Mouse (Mus musculus): ENCODE data around the gene Rbks. TPM values are rescaled to one million over a fixed set of nuclear protein-coding genes. Genes with fewer than 3 reads are reported as not detected.

The Rbks gene
- total and polyA plus RNA-seq, 3 experiments: 2.7 to 4.4 (median 4.3) TPM

GRCm38 (mm10) chr5:31614339-31615025 is 82.9 kb downstream of the Rbks start:
- H3K27me3 ChIP-seq (ENCODE audit: control insufficient read depth, insufficient read depth, low read length): no peaks in the 10 kb centered on the region
- peak overlapping the region; percentile 93 for H3K27ac ChIP-seq
- no peak for DNase-seq
- H3K36me3 ChIP-seq (ENCODE audit: control insufficient read depth, insufficient read depth, low read length): peaks cover 14% of the 10 kb centered on the region
- peak overlapping the region; percentile 75 for H3K9ac ChIP-seq (ENCODE audit: low read depth, low read length)
- H3K4me1 ChIP-seq (ENCODE audit: control insufficient read depth, insufficient read depth, low read length): peaks cover 4% of the 10 kb centered on the region
- H3K4me3 ChIP-seq: peak overlapping the region; percentile 78
- TF ChIP-seq CTCF (IDR thresholded peaks at IDR 0.05) (no peak), EP300 (IDR thresholded peaks at IDR 0.05; ENCODE audit: insufficient read depth, low read depth, low read length) (no peak), POLR2A (IDR thresholded peaks at IDR 0.05; ENCODE audit: insufficient read depth, low read depth, low read length) (no peak)
- 41% methylated on average over 6 of the region's 6 CpGs for WGBS
- H3K79me2 ChIP-seq (replicated peaks; ENCODE audit: control insufficient read depth, insufficient read depth, low read length): no peaks in the 10 kb centered on the region; the same call in 1 of the 2 replicates
- intact Hi-C loops (cut with DNase I): loop anchor here (1.0 to 5.0 kb wide), 4 partner anchors 44 to 523 kb away; partner anchors contain the start of genes Babam2, Fosl2 and Rbks

- peak; percentile 88 to 91 for DNase-seq
- WGBS: under 1% methylated on average over 37 of the region's 37 CpGs
- H3K79me2 ChIP-seq (replicated peaks; ENCODE audit: control insufficient read depth, insufficient read depth, low read length): no peaks in the 10 kb centered on the region; the same call in 1 of the 2 replicates
- peak overlapping the region; percentile 78 for H3K4me3 ChIP-seq
- no peaks in the 10 kb centered on the region for H3K27me3 ChIP-seq (ENCODE audit: control insufficient read depth, insufficient read depth, low read length)
- TF ChIP-seq POLR2A (IDR thresholded peaks at IDR 0.05; ENCODE audit: insufficient read depth, low read depth, low read length) (peak; percentile 87), EP300 (IDR thresholded peaks at IDR 0.05; ENCODE audit: insufficient read depth, low read depth, low read length) (peak; percentile 61), CTCF (IDR thresholded peaks at IDR 0.05) (peak; percentile 84)
- H3K4me1 ChIP-seq (ENCODE audit: control insufficient read depth, insufficient read depth, low read length): peaks cover 4% of the 10 kb centered on the region
- intact Hi-C loops (cut with DNase I): loop anchor here (1.0 to 5.0 kb wide), 4 partner anchors 43 to 523 kb away; partner anchors contain the start of genes Babam2, Fosl2 and Rbks
- peak overlapping the region; percentile 93 for H3K27ac ChIP-seq
- peak overlapping the region; percentile 75 for H3K9ac ChIP-seq (ENCODE audit: low read depth, low read length)
- peaks cover 14% of the 10 kb centered on the region for H3K36me3 ChIP-seq (ENCODE audit: control insufficient read depth, insufficient read depth, low read length)
These were observed 83.6 kb downstream of the Rbks start for GRCm38 (mm10) chr5:31613852-31614286.

GRCm38 (mm10) chr5:31611186-31611585 is 86.2 kb downstream of the Rbks start:
- WGBS: 97% methylated on average over 1 of the region's 1 CpGs
- H3K9ac ChIP-seq (ENCODE audit: low read depth, low read length): no peak overlapping the region
- no peak overlapping the region for H3K4me3 ChIP-seq
- intact Hi-C loops (cut with DNase I): loop anchor here (5.0 kb wide), 2 partner anchors 86 to 526 kb away; partner anchors contain the start of genes Babam2, Fosl2 and Rbks
- H3K27ac ChIP-seq: no peak overlapping the region
- no peak for DNase-seq
- H3K27me3 ChIP-seq (ENCODE audit: control insufficient read depth, insufficient read depth, low read length): no peaks in the 10 kb centered on the region
- TF ChIP-seq CTCF (IDR thresholded peaks at IDR 0.05) (no peak), EP300 (IDR thresholded peaks at IDR 0.05; ENCODE audit: insufficient read depth, low read depth, low read length) (no peak)
- H3K4me1 ChIP-seq (ENCODE audit: control insufficient read depth, insufficient read depth, low read length): peaks cover 4% of the 10 kb centered on the region
- H3K36me3 ChIP-seq (ENCODE audit: control insufficient read depth, insufficient read depth, low read length): peaks cover 12% of the 10 kb centered on the region
- H3K79me2 ChIP-seq (replicated peaks; ENCODE audit: control insufficient read depth, insufficient read depth, low read length): no peaks in the 10 kb centered on the region; the same call in 1 of the 2 replicates

GRCm38 (mm10) chr5:31610376-31611086 is 86.9 kb downstream of the Rbks start:
- Histone ChIP-seq H3K4me1 (ENCODE audit: control insufficient read depth, insufficient read depth, low read length) (peaks cover 4% of the 10 kb centered on the region), H3K9ac (ENCODE audit: low read depth, low read length) (no peak overlapping the region), H3K79me2 (replicated peaks; ENCODE audit: control insufficient read depth, insufficient read depth, low read length) (no peaks in the 10 kb centered on the region; the same call in 1 of the 2 replicates), H3K27ac (no peak overlapping the region), H3K4me3 (no peak overlapping the region), H3K36me3 (ENCODE audit: control insufficient read depth, insufficient read depth, low read length) (peaks cover 10% of the 10 kb centered on the region), H3K27me3 (ENCODE audit: control insufficient read depth, insufficient read depth, low read length) (no peaks in the 10 kb centered on the region)
- no peak for DNase-seq
- WGBS: 62% methylated on average over 13 of the region's 13 CpGs
- intact Hi-C loops (cut with DNase I): loop anchor here (5.0 kb wide), 2 partner anchors 87 to 527 kb away; partner anchors contain the start of genes Babam2, Fosl2 and Rbks
- no peak for TF ChIP-seq EP300 (IDR thresholded peaks at IDR 0.05; ENCODE audit: insufficient read depth, low read depth, low read length)

- DNase-seq: peak; percentile 60 to 68
- no peak overlapping the region for H3K4me3 ChIP-seq
- intact Hi-C loops (cut with DNase I): no loop called here
- 30% methylated on average over 3 of the region's 3 CpGs for WGBS
- no peak overlapping the region for H3K27ac ChIP-seq
- H3K79me2 ChIP-seq (replicated peaks; ENCODE audit: control insufficient read depth, insufficient read depth, low read length): no peaks in the 10 kb centered on the region
- TF ChIP-seq POLR2A (IDR thresholded peaks at IDR 0.05; ENCODE audit: insufficient read depth, low read depth, low read length) (no peak), EP300 (IDR thresholded peaks at IDR 0.05; ENCODE audit: insufficient read depth, low read depth, low read length) (no peak), CTCF (IDR thresholded peaks at IDR 0.05) (no peak)
- H3K27me3 ChIP-seq (ENCODE audit: control insufficient read depth, insufficient read depth, low read length): no peaks in the 10 kb centered on the region
- H3K36me3 ChIP-seq (ENCODE audit: control insufficient read depth, insufficient read depth, low read length): peaks cover 3% of the 10 kb centered on the region; the same call in 1 of the 2 replicates
- H3K9ac ChIP-seq (ENCODE audit: low read depth, low read length): no peak overlapping the region
- H3K4me1 ChIP-seq (ENCODE audit: control insufficient read depth, insufficient read depth, low read length): peaks cover 7% of the 10 kb centered on the region
These were observed 91.3 kb downstream of the Rbks start for GRCm38 (mm10) chr5:31606151-31606550.

Measured in heart, adult 2 months (tissue).